Mouse (Mus musculus) stomach, postnatal 0 days (tissue): ENCODE data around the gene Mrpl24.

Experiments
- CTCF ChIP-seq: IDR thresholded peaks from 2 replicates; pipeline ENCODE4 v1.5.1; 2016; ENCODE audit warnings: antibody characterized with exemption, low read depth, mild to moderate bottlenecking, moderate library complexity
- EP300 ChIP-seq: optimal IDR thresholded peaks from 2 replicates; pipeline ENCODE3; 2016; ENCODE audit warnings: antibody characterized with exemption

GRCm38 (mm10) chr3:87970184-87970938 is 51.1 kb downstream of the Mrpl24 start:
- TF ChIP-seq EP300, result no peak
- TF ChIP-seq CTCF, result peak; percentile 85
